In the genomic region with DNA sequence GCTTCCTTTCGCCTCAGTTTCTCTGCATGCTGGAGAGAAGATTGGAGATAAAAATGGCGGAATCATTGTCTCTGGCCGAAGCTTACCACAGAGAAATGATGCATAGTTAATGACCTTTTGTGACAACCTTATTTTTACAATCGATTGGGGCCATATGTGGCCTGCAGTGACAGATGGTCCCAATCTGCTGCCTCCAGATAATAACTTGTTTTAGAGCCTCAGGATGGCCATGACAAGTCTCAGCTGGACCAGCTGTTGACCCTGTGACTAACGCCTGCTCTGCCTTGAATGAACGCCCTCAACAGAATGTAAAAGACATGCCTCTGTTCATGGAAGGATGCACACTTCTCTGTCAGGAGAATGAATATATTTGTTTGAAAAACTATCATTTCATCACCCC, we compare ENCODE assay signal across 12 mouse cellular contexts.
DNase-seq lines count a peak whose midpoint lies in the region; ATAC-seq lines count a peak whose summit lies in the region.
"Had no signal": no experiment of that assay in that cellular context is flagged by ENCODE, and none has a peak within 500 bp of the region (broad histone marks: within the 10 kb centered on the region; RNA-seq: fewer than 3 reads in every experiment).

No protein-coding gene starts in this region.

- peak; percentile 80 for ATAC-seq in hindbrain, embryonic 12.5 days (ENCODE audit: low FRiP score)
- ATAC-seq in hindbrain, embryonic 16.5 days, result no peak

- H3K4me1 ChIP-seq in hindbrain, embryonic 12.5 days, result peaks cover 30% of the 10 kb centered on the region
- no peaks in the 10 kb centered on the region for H3K4me1 ChIP-seq in hindbrain, embryonic 16.5 days (ENCODE audit: control insufficient read depth, insufficient read depth, low read depth, low read length)

- DNase-seq in embryo, embryonic 11 days, result peak; percentile 73
- peak; percentile 38 for DNase-seq in kidney, adult 9 months
- peak; percentile 41 for DNase-seq in lung, postnatal 25 days (ENCODE audit: low spot score)
- no peak for DNase-seq in thymus, postnatal 0 days (ENCODE audit: low spot score)
- DNase-seq in gastrocnemius, postnatal 25 days, result no peak
- no peak for DNase-seq in frontal cortex, adult 2 months (ENCODE audit: extremely low spot score in 1 of 2, low spot score in 1 of 2)
- DNase-seq: adrenal gland, postnatal 14 days; gastrocnemius, postnatal 36 days had no signal

- H3K27me3 ChIP-seq in hindbrain, embryonic 12.5 days, result no peaks in the 10 kb centered on the region; the same call in 1 of the 2 replicates
- no peaks in the 10 kb centered on the region for H3K27me3 ChIP-seq in hindbrain, embryonic 16.5 days (replicated peaks; ENCODE audit: control insufficient read depth, insufficient read depth, low read length)
- H3K27me3 ChIP-seq: CH12.LX; liver, embryonic 15.5 days had no signal

- H3K9me3 ChIP-seq in hindbrain, embryonic 12.5 days (replicated peaks), result no peaks in the 10 kb centered on the region
- no peaks in the 10 kb centered on the region for H3K9me3 ChIP-seq in hindbrain, embryonic 16.5 days (ENCODE audit: control insufficient read depth, low read length)
- H3K9me3 ChIP-seq: liver, embryonic 15.5 days had no signal

- 35% methylated on average over 6 of the region's 6 CpGs for WGBS in hindbrain, embryonic 12.5 days
- 33% methylated on average over 6 of the region's 6 CpGs for WGBS in hindbrain, embryonic 16.5 days

- H3K4me2 ChIP-seq in hindbrain, embryonic 12.5 days (replicated peaks), result no peak overlapping the region
- H3K4me2 ChIP-seq in hindbrain, embryonic 16.5 days (ENCODE audit: low read length), result no peak overlapping the region
- H3K4me2 ChIP-seq: liver, embryonic 15.5 days had no signal

- no peak overlapping the region for H3K4me3 ChIP-seq in hindbrain, embryonic 12.5 days
- H3K4me3 ChIP-seq in hindbrain, embryonic 16.5 days (ENCODE audit: low read length), result no peak overlapping the region
- H3K4me3 ChIP-seq: liver, embryonic 15.5 days had no signal

- no peak overlapping the region for H3K27ac ChIP-seq in hindbrain, embryonic 12.5 days
- H3K27ac ChIP-seq in hindbrain, embryonic 16.5 days (ENCODE audit: low read depth, low read length), result no peak overlapping the region
- H3K27ac ChIP-seq: liver, embryonic 15.5 days had no signal

- no peak overlapping the region for H3K9ac ChIP-seq in hindbrain, embryonic 12.5 days
- H3K9ac ChIP-seq in hindbrain, embryonic 16.5 days (ENCODE audit: low read depth, low read length), result no peak overlapping the region
- H3K9ac ChIP-seq: liver, embryonic 15.5 days had no signal

- no peaks in the 10 kb centered on the region for H3K36me3 ChIP-seq in hindbrain, embryonic 12.5 days
- H3K36me3 ChIP-seq in hindbrain, embryonic 16.5 days (ENCODE audit: control insufficient read depth, insufficient read depth, low read length), result no peaks in the 10 kb centered on the region
- H3K36me3 ChIP-seq: liver, embryonic 15.5 days had no signal

Comparison
In these comparisons a context has a peak if more than half of its experiments do, and no peak if none do; other contexts are left out.
1. DNase-seq: peak in embryo, embryonic 11 days (single experiment), kidney, adult 9 months (single experiment) and lung, postnatal 25 days (single experiment); none in thymus, postnatal 0 days (single experiment), gastrocnemius, postnatal 25 days (single experiment) and frontal cortex, adult 2 months (0 of 2).